Mouse (Mus musculus) limb, embryonic 10.5 days (tissue): Measurements from ENCODE around the gene Opcml. TPM values are rescaled to one million over a fixed set of nuclear protein-coding genes. Genes with fewer than 3 reads are reported as not detected.

Experiments used
- DNase-seq: peaks from one replicate; pipeline ENCODE4 v3.0.0-alpha.2; 2017; ENCODE audit warnings: low spot score
- H3K27ac ChIP-seq: fragments of 300-500 bp; sonication (generic); 2 replicates; pipeline ENCODE4 v1.5.1; 2016; ENCODE audit warnings: mild to moderate bottlenecking
- H3K27me3 ChIP-seq: fragments of 300-500 bp; sonication (generic); 2 replicates; pipeline ENCODE4 v1.6.1; 2016; ENCODE audit warnings: low read depth, mild to moderate bottlenecking; ENCODE audit not compliant: poor library complexity, severe bottlenecking
- H3K36me3 ChIP-seq: fragments of 300-500 bp; sonication (generic); 2 replicates; pipeline ENCODE4 v1.6.1; 2016; ENCODE audit warnings: mild to moderate bottlenecking, moderate library complexity
- H3K4me1 ChIP-seq: fragments of 300-500 bp; sonication (generic); 2 replicates; pipeline ENCODE4 v1.6.1; 2016
- H3K4me3 ChIP-seq: fragments of 300-500 bp; sonication (generic); 2 replicates; pipeline ENCODE4 v1.5.1; 2016; ENCODE audit warnings: mild to moderate bottlenecking, moderate library complexity
- H3K9me3 ChIP-seq: fragments of 300-500 bp; sonication (generic); replicated peaks from 2 replicates; pipeline ENCODE4 v1.6.1; 2016; ENCODE audit warnings: mild to moderate bottlenecking
- WGBS: fragments of 180-500 bp; shearing (Covaris S2); methylation state at CpG from one replicate; pipeline ENCODE4 v1.1.7; 2016; 5-methylcytosine and 5-hydroxymethylcytosine counted together
- polyA plus RNA-seq: library from polyadenylated mRNA; unstranded; fragments of >200 nt; fragmentation: Nextera tagmentation; extraction: Ambion mirVana; gene quantifications from 2 replicates; pipeline ENCODE4 v1.2.1, GENCODE M21; 2016

Opcml gene
- polyA plus RNA-seq, 1 experiment from 2014 or later = 0.46 TPM

- Histone ChIP-seq H3K9me3 (no peaks in the 10 kb centered on the region), H3K4me3 (no peak overlapping the region), H3K4me1 (no peaks in the 10 kb centered on the region), H3K36me3 (no peaks in the 10 kb centered on the region), H3K27me3 (no peaks in the 10 kb centered on the region), H3K27ac (no peak overlapping the region)
- WGBS = 91% methylated on average over 3 of the region's 3 CpGs
- no peak for DNase-seq
Measured at GRCm38 (mm10) chr9:28662882-28663281, 872.3 kb downstream of the Opcml start.

- no peaks in the 10 kb centered on the region for H3K9me3 ChIP-seq
- DNase-seq = no peak
- 85% methylated on average over 1 of the region's 1 CpGs for WGBS
- H3K27ac ChIP-seq = no peak overlapping the region
- no peak overlapping the region for H3K4me3 ChIP-seq
- 0 out of 2 replicates have a peak, but pooled peaks cover 9% of the 10 kb centered on the region for H3K27me3 ChIP-seq
- H3K4me1 ChIP-seq = no peaks in the 10 kb centered on the region
- H3K36me3 ChIP-seq = no peaks in the 10 kb centered on the region
Measured at GRCm38 (mm10) chr9:28680309-28680708, 889.7 kb downstream of the Opcml start.

GRCm38 (mm10) chr9:28681252-28682037 lies 890.9 kb downstream of the Opcml start:
- Histone ChIP-seq H3K27ac (no peak overlapping the region), H3K36me3 (no peaks in the 10 kb centered on the region), H3K4me3 (no peak overlapping the region), H3K4me1 (no peaks in the 10 kb centered on the region), H3K27me3 (0 out of 2 replicates have a peak, but pooled peaks cover 10% of the 10 kb centered on the region), H3K9me3 (no peaks in the 10 kb centered on the region)
- 74% methylated on average over 6 of the region's 6 CpGs for WGBS
- no peak for DNase-seq

- Histone ChIP-seq H3K4me1 (peaks cover 5% of the 10 kb centered on the region), H3K9me3 (no peaks in the 10 kb centered on the region), H3K27me3 (0 out of 2 replicates have a peak, but pooled peaks cover 10% of the 10 kb centered on the region), H3K36me3 (no peaks in the 10 kb centered on the region), H3K27ac (no peak overlapping the region), H3K4me3 (no peak overlapping the region)
- WGBS = 81% methylated on average over 5 of the region's 5 CpGs
- no peak for DNase-seq
Measured at GRCm38 (mm10) chr9:28683951-28684470, 893.4 kb downstream of the Opcml start.

GRCm38 (mm10) chr9:28686942-28687611 lies 896.5 kb downstream of the Opcml start:
- H3K4me3 ChIP-seq = no peak overlapping the region
- DNase-seq = no peak
- no peak overlapping the region for H3K27ac ChIP-seq
- no peaks in the 10 kb centered on the region for H3K36me3 ChIP-seq
- H3K27me3 ChIP-seq = 0 out of 2 replicates have a peak, but pooled peaks cover 10% of the 10 kb centered on the region
- WGBS = 45% methylated on average over 7 of the region's 7 CpGs
- no peaks in the 10 kb centered on the region for H3K9me3 ChIP-seq
- peaks cover 5% of the 10 kb centered on the region for H3K4me1 ChIP-seq

GRCm38 (mm10) chr9:28690134-28690533 lies 899.6 kb downstream of the Opcml start:
- no peaks in the 10 kb centered on the region for H3K36me3 ChIP-seq
- peaks cover 5% of the 10 kb centered on the region for H3K4me1 ChIP-seq
- no peaks in the 10 kb centered on the region for H3K9me3 ChIP-seq
- no peak for DNase-seq
- H3K27ac ChIP-seq = no peak overlapping the region
- no peak overlapping the region for H3K4me3 ChIP-seq
- 93% methylated on average over 2 of the region's 2 CpGs for WGBS
- H3K27me3 ChIP-seq = 0 out of 2 replicates have a peak, but pooled peaks cover 2% of the 10 kb centered on the region

GRCm38 (mm10) chr9:28705796-28706195 lies 915.2 kb downstream of the Opcml start:
- no peaks in the 10 kb centered on the region for H3K36me3 ChIP-seq
- H3K4me3 ChIP-seq = no peak overlapping the region
- H3K4me1 ChIP-seq = no peaks in the 10 kb centered on the region
- H3K27me3 ChIP-seq = no peaks in the 10 kb centered on the region
- 87% methylated on average over 4 of the region's 4 CpGs for WGBS
- H3K9me3 ChIP-seq = no peaks in the 10 kb centered on the region
- H3K27ac ChIP-seq = no peak overlapping the region
- no peak for DNase-seq

- Histone ChIP-seq H3K4me1 (no peaks in the 10 kb centered on the region), H3K36me3 (no peaks in the 10 kb centered on the region), H3K9me3 (no peaks in the 10 kb centered on the region), H3K27me3 (no peaks in the 10 kb centered on the region), H3K27ac (no peak overlapping the region), H3K4me3 (no peak overlapping the region)
- DNase-seq = no peak
- 91% methylated on average over 2 of the region's 2 CpGs for WGBS
Measured at GRCm38 (mm10) chr9:28714544-28714943, 924.0 kb downstream of the Opcml start.

- no peak overlapping the region for H3K27ac ChIP-seq
- no peaks in the 10 kb centered on the region for H3K9me3 ChIP-seq
- WGBS = 94% methylated on average over 2 of the region's 2 CpGs
- no peak overlapping the region for H3K4me3 ChIP-seq
- no peak for DNase-seq
- no peaks in the 10 kb centered on the region for H3K36me3 ChIP-seq
- no peaks in the 10 kb centered on the region for H3K27me3 ChIP-seq
- 0 out of 2 replicates have a peak, but pooled peaks cover 3% of the 10 kb centered on the region for H3K4me1 ChIP-seq
Measured at GRCm38 (mm10) chr9:28720186-28720585, 929.6 kb downstream of the Opcml start.

GRCm38 (mm10) chr9:28731811-28732602 lies 941.4 kb downstream of the Opcml start:
- Histone ChIP-seq H3K27me3 (no peaks in the 10 kb centered on the region), H3K27ac (no peak overlapping the region), H3K9me3 (no peaks in the 10 kb centered on the region), H3K4me1 (no peaks in the 10 kb centered on the region), H3K36me3 (no peaks in the 10 kb centered on the region), H3K4me3 (no peak overlapping the region)
- WGBS = 75% methylated on average over 10 of the region's 10 CpGs
- no peak for DNase-seq

- no peaks in the 10 kb centered on the region for H3K4me1 ChIP-seq
- whole genome bisulfite sequencing = 99% methylated on average over 2 of the region's 2 CpGs
- DNase-seq = no peak
- no peaks in the 10 kb centered on the region for H3K36me3 ChIP-seq
- H3K27ac ChIP-seq = no peak overlapping the region
- no peak overlapping the region for H3K4me3 ChIP-seq
- no peaks in the 10 kb centered on the region for H3K9me3 ChIP-seq
- H3K27me3 ChIP-seq = no peaks in the 10 kb centered on the region
Measured at GRCm38 (mm10) chr9:28737955-28738354, 947.4 kb downstream of the Opcml start.

- H3K36me3 ChIP-seq = no peaks in the 10 kb centered on the region
- no peaks in the 10 kb centered on the region for H3K27me3 ChIP-seq
- no peak for DNase-seq
Measured at GRCm38 (mm10) chr9:28738451-28738860, 947.9 kb downstream of the Opcml start.

More at GRCm38 (mm10) chr9:28738451-28738860, 947.9 kb downstream of the Opcml start:
- no peak overlapping the region for H3K27ac ChIP-seq
- H3K4me3 ChIP-seq = no peak overlapping the region
- no peaks in the 10 kb centered on the region for H3K9me3 ChIP-seq
- 78% methylated on average over 1 of the region's 1 CpGs for WGBS
- H3K4me1 ChIP-seq = no peaks in the 10 kb centered on the region
